Mouse (Mus musculus): ENCODE results near the gene AC109138.7. TPM values are rescaled to one million over a fixed set of nuclear protein-coding genes. Genes with fewer than 3 reads are reported as not detected.

The AC109138.7 gene
- polyA plus RNA-seq, 1 experiment from 2014 or later = not detected

- Histone ChIP-seq H3K9ac (replicated peaks) (no peak overlapping the region), H3K4me1 (peaks cover 15% of the 10 kb centered on the region; the same call in 1 of the 2 replicates), H3K27ac (replicated peaks) (no peak overlapping the region), H3K9me3 (replicated peaks) (no peaks in the 10 kb centered on the region), H3K4me2 (no peak overlapping the region), H3K36me3 (no peaks in the 10 kb centered on the region), H3K27me3 (replicated peaks) (no peaks in the 10 kb centered on the region), H3K4me3 (replicated peaks) (no peak overlapping the region)
- no peak for ATAC-seq (ENCODE audit: low FRiP score)
- 41% methylated on average over 3 of the region's 3 CpGs for WGBS
Observed at GRCm38 (mm10) chr19:4181892-4182291, 32.3 kb upstream of the AC109138.7 start.

- 69% methylated on average over 2 of the region's 2 CpGs for WGBS
- Histone ChIP-seq H3K9ac (replicated peaks) (no peak overlapping the region), H3K4me1 (peaks cover 15% of the 10 kb centered on the region; the same call in 1 of the 2 replicates), H3K36me3 (no peaks in the 10 kb centered on the region), H3K27ac (replicated peaks) (no peak overlapping the region), H3K9me3 (replicated peaks) (no peaks in the 10 kb centered on the region), H3K27me3 (replicated peaks) (no peaks in the 10 kb centered on the region), H3K4me3 (replicated peaks) (no peak overlapping the region), H3K4me2 (no peak overlapping the region)
- no peak for ATAC-seq (ENCODE audit: low FRiP score)
Observed at GRCm38 (mm10) chr19:4183689-4184088, 30.5 kb upstream of the AC109138.7 start.

GRCm38 (mm10) chr19:4184976-4185975, 28.9 kb upstream of the AC109138.7 start:
- ATAC-seq (ENCODE audit: low FRiP score) = no peak
- Histone ChIP-seq H3K4me1 (peaks cover 15% of the 10 kb centered on the region; the same call in 1 of the 2 replicates), H3K27ac (replicated peaks) (no peak overlapping the region), H3K36me3 (no peaks in the 10 kb centered on the region), H3K9ac (replicated peaks) (no peak overlapping the region), H3K4me3 (replicated peaks) (no peak overlapping the region), H3K27me3 (replicated peaks) (no peaks in the 10 kb centered on the region), H3K9me3 (replicated peaks) (no peaks in the 10 kb centered on the region), H3K4me2 (no peak overlapping the region)
- 63% methylated on average over 15 of the region's 15 CpGs for WGBS

GRCm38 (mm10) chr19:4187303-4187702, 26.9 kb upstream of the AC109138.7 start:
- no peaks in the 10 kb centered on the region for H3K27me3 ChIP-seq (replicated peaks)
- H3K36me3 ChIP-seq = no peaks in the 10 kb centered on the region
- no peaks in the 10 kb centered on the region for H3K9me3 ChIP-seq (replicated peaks)
- no peak overlapping the region for H3K4me2 ChIP-seq
- ATAC-seq (ENCODE audit: low FRiP score) = no peak
- H3K4me3 ChIP-seq (replicated peaks) = no peak overlapping the region
- no peak overlapping the region for H3K9ac ChIP-seq (replicated peaks)
- WGBS = 72% methylated on average over 3 of the region's 3 CpGs
- no peak overlapping the region for H3K27ac ChIP-seq (replicated peaks)
- peaks cover 17% of the 10 kb centered on the region for H3K4me1 ChIP-seq

- peaks cover 9% of the 10 kb centered on the region for H3K36me3 ChIP-seq
- ATAC-seq (ENCODE audit: low FRiP score) = no peak
- H3K4me3 ChIP-seq (replicated peaks) = no peak overlapping the region
- WGBS = 83% methylated on average over 12 of the region's 12 CpGs
- H3K27ac ChIP-seq (replicated peaks) = no peak overlapping the region
- no peak overlapping the region for H3K4me2 ChIP-seq
- no peak overlapping the region; the same call in 1 of the 2 replicates for H3K9ac ChIP-seq (replicated peaks)
- H3K27me3 ChIP-seq (replicated peaks) = no peaks in the 10 kb centered on the region
- H3K4me1 ChIP-seq = peaks cover 32% of the 10 kb centered on the region
- no peaks in the 10 kb centered on the region for H3K9me3 ChIP-seq (replicated peaks)
Observed at GRCm38 (mm10) chr19:4189051-4189620, 25.0 kb upstream of the AC109138.7 start.

- Histone ChIP-seq H3K4me3 (replicated peaks) (peak within 1 kb of the TSS; percentile 97), H3K4me2 (peak within 1 kb of the TSS; percentile 93), H3K36me3 (peaks cover 26% of the 10 kb centered on the region), H3K27ac (replicated peaks) (peak within 1 kb of the TSS; percentile 94), H3K27me3 (replicated peaks) (no peaks in the 10 kb centered on the region), H3K4me1 (peaks cover 40% of the 10 kb centered on the region), H3K9me3 (replicated peaks) (no peaks in the 10 kb centered on the region), H3K9ac (replicated peaks) (peak within 1 kb of the TSS; percentile 99)
- 68% methylated on average over 4 of the region's 4 CpGs for WGBS
- ATAC-seq (ENCODE audit: low FRiP score) = no peak
Observed at GRCm38 (mm10) chr19:4190831-4191334, 23.3 kb upstream of the AC109138.7 start, which contains the start of gene Tbc1d10c. Tbc1d10c (minus strand) TSS chr19:4191284.

- H3K9ac ChIP-seq (replicated peaks) = peak within 1 kb of the TSS; percentile 99
- 4% methylated on average over 45 of the region's 47 CpGs for WGBS
- H3K4me2 ChIP-seq = peak within 1 kb of the TSS; percentile 93
- peak within 1 kb of the TSS; percentile 94 for H3K27ac ChIP-seq (replicated peaks)
- no peaks in the 10 kb centered on the region for H3K27me3 ChIP-seq (replicated peaks)
- H3K9me3 ChIP-seq (replicated peaks) = no peaks in the 10 kb centered on the region
- H3K4me1 ChIP-seq = peaks cover 48% of the 10 kb centered on the region
- ATAC-seq (ENCODE audit: low FRiP score) = peak; percentile 92
- H3K36me3 ChIP-seq = peaks cover 34% of the 10 kb centered on the region
- peak within 1 kb of the TSS; percentile 97 for H3K4me3 ChIP-seq (replicated peaks)
Observed at GRCm38 (mm10) chr19:4191528-4192250, 22.5 kb upstream of the AC109138.7 start, which contains the start of gene Ppp1ca. Ppp1ca (plus strand) TSS chr19:4192065.

- H3K27ac ChIP-seq (replicated peaks) = peak overlapping the region; percentile 94
- peaks cover 41% of the 10 kb centered on the region for H3K36me3 ChIP-seq
- peak; percentile 62 for ATAC-seq (ENCODE audit: low FRiP score)
- peak overlapping the region; percentile 99 for H3K9ac ChIP-seq (replicated peaks)
- H3K27me3 ChIP-seq (replicated peaks) = no peaks in the 10 kb centered on the region
- H3K4me3 ChIP-seq (replicated peaks) = peak overlapping the region; percentile 97
- peak overlapping the region; percentile 93 for H3K4me2 ChIP-seq
- peaks cover 50% of the 10 kb centered on the region for H3K4me1 ChIP-seq
- WGBS = under 1% methylated on average over 44 of the region's 52 CpGs
- no peaks in the 10 kb centered on the region for H3K9me3 ChIP-seq (replicated peaks)
Observed at GRCm38 (mm10) chr19:4192251-4192985, 21.7 kb upstream of the AC109138.7 start.

- WGBS = 58% methylated on average over 6 of the region's 6 CpGs
- H3K27me3 ChIP-seq (replicated peaks) = no peaks in the 10 kb centered on the region
- no peaks in the 10 kb centered on the region for H3K9me3 ChIP-seq (replicated peaks)
- H3K4me2 ChIP-seq = peak overlapping the region; percentile 93
- H3K27ac ChIP-seq (replicated peaks) = peak overlapping the region; percentile 94
- peaks cover 42% of the 10 kb centered on the region for H3K36me3 ChIP-seq
- peak overlapping the region; percentile 97 for H3K4me3 ChIP-seq (replicated peaks)
- peak overlapping the region; percentile 99 for H3K9ac ChIP-seq (replicated peaks)
- H3K4me1 ChIP-seq = peaks cover 50% of the 10 kb centered on the region
- no peak for ATAC-seq (ENCODE audit: low FRiP score)
Observed at GRCm38 (mm10) chr19:4193129-4193528, 21.0 kb upstream of the AC109138.7 start.

- peak overlapping the region; percentile 93; the same call in 1 of the 2 replicates for H3K4me2 ChIP-seq
- no peak overlapping the region for H3K4me3 ChIP-seq (replicated peaks)
- 89% methylated on average over 8 of the region's 8 CpGs for WGBS
- H3K9ac ChIP-seq (replicated peaks) = no peak overlapping the region
- ATAC-seq (ENCODE audit: low FRiP score) = no peak
- H3K36me3 ChIP-seq = peaks cover 48% of the 10 kb centered on the region
- 0 out of 2 replicates have a peak overlapping the region, but pooled peaks have one; percentile 13 for H3K27ac ChIP-seq (replicated peaks)
- no peaks in the 10 kb centered on the region for H3K9me3 ChIP-seq (replicated peaks)
- peaks cover 51% of the 10 kb centered on the region for H3K4me1 ChIP-seq
- no peaks in the 10 kb centered on the region for H3K27me3 ChIP-seq (replicated peaks)
Observed at GRCm38 (mm10) chr19:4194021-4194724, 20.0 kb upstream of the AC109138.7 start.
